Mouse (Mus musculus): ENCODE measurements around the gene Egflam. TPM values are rescaled to one million over a fixed set of nuclear protein-coding genes. Genes with fewer than 3 reads are reported as not detected.

The Egflam gene
- polyA plus RNA-seq, 1 experiment from 2014 or later, result 18.0 TPM

DNA sequence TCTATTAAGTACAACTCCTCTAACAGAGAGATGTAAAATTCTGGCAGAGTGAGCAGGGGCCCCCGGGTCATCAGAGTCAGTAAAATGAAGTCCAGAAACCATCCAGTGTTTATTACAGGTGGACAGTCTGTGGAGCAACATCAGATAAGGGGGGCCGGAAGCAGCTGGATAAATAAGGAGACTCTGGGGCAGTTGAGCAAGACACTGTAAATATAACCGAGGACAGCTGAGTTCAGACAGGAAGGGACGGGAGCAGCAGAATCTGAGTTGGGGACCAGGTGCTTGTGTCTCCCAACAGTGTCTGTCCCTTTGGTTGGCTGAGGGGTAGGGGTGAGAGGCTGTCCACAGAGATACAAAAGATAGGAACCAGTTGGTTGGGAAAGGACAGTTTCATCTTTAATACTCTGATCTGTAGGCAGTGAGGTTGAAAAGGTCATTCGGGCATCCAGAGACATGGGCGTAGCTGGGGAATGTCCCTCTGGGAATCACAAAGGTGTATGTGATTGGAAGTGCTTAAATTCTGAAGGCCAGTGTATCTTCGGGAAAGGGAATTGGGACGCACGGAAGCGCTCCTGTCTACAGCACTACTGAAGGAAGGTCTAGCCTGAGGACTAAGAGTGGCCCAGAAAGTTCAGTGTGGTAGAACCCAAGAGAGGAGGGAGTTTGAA lies 230.8 kb downstream of the Egflam start:
- H3K9ac ChIP-seq, result no peak overlapping the region
- peak; percentile 11; the same call in 1 of the 2 replicates for ATAC-seq (ENCODE audit: insufficient read depth)
- 70% methylated on average over 10 of the region's 10 CpGs for WGBS
- no peaks in the 10 kb centered on the region for H3K27me3 ChIP-seq (ENCODE audit: insufficient read depth, low read length)
- no peak overlapping the region for H3K4me2 ChIP-seq
- DNase-seq, result no peak
- peaks cover 42% of the 10 kb centered on the region for H3K36me3 ChIP-seq (ENCODE audit: insufficient read depth)
- no peak overlapping the region for H3K27ac ChIP-seq (ENCODE audit: low read depth)
- H3K9me3 ChIP-seq (ENCODE audit: low read depth, low read length), result no peaks in the 10 kb centered on the region
- no peak for TF ChIP-seq CTCF (IDR thresholded peaks at IDR 0.05; ENCODE audit: low read depth)
- H3K4me3 ChIP-seq (ENCODE audit: low read depth, low read length), result no peak overlapping the region
- H3K4me1 ChIP-seq (ENCODE audit: insufficient read depth), result no peaks in the 10 kb centered on the region

DNA sequence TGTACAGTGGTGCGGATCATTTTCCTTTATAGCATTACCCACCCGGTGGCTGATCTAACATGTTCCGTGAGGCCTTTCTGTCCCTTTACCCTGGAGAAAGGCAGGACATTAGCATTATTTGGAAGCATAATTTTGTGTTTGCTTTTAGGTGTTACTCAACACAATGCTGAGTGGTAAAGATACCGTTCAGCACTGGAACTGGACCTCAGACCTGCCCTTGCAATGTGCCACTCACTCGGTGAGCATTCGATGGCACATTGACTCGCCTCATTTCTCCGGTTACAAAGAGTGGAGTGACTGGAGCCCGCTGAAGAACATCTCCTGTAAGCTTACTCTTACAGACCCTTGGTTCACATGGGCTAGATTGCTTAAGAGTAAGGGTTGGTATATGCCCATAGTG lies 231.5 kb downstream of the Egflam start:
- TF ChIP-seq CTCF (IDR thresholded peaks at IDR 0.05; ENCODE audit: low read depth), result no peak
- no peak for DNase-seq
- no peaks in the 10 kb centered on the region for H3K9me3 ChIP-seq (ENCODE audit: low read depth, low read length)
- ATAC-seq (ENCODE audit: insufficient read depth), result no peak
- no peak overlapping the region for H3K9ac ChIP-seq
- 84% methylated on average over 9 of the region's 9 CpGs for WGBS
- no peaks in the 10 kb centered on the region for H3K27me3 ChIP-seq (ENCODE audit: insufficient read depth, low read length)
- no peak overlapping the region for H3K27ac ChIP-seq (ENCODE audit: low read depth)
- H3K4me2 ChIP-seq, result no peak overlapping the region
- no peak overlapping the region for H3K4me3 ChIP-seq (ENCODE audit: low read depth, low read length)
- H3K36me3 ChIP-seq (ENCODE audit: insufficient read depth), result peaks cover 46% of the 10 kb centered on the region
- H3K4me1 ChIP-seq (ENCODE audit: insufficient read depth), result no peaks in the 10 kb centered on the region

DNA sequence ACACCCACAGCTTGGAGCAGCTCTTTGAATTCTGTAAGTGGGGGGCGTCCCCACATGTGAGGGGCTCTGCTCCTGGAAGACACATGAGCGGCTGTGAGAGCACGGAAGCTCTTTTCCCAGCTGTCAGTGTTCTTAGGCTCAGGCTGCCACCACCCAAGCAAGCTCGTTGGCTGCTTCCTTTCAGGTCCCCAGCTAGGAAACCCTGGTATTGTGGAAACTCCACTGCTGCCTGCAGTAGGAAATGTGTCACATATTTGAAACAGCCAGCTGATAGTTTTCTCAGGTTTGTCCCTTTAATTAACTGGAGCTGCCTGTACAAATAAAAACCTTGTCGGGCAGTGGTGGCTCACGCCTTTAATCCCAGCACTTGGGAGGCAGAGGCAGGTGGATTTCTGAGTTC lies 234.3 kb downstream of the Egflam start:
- no peak for DNase-seq
- H3K36me3 ChIP-seq (ENCODE audit: insufficient read depth), result peaks cover 54% of the 10 kb centered on the region
- H3K27me3 ChIP-seq (ENCODE audit: insufficient read depth, low read length), result no peaks in the 10 kb centered on the region
- H3K4me1 ChIP-seq (ENCODE audit: insufficient read depth), result no peaks in the 10 kb centered on the region
- no peaks in the 10 kb centered on the region for H3K9me3 ChIP-seq (ENCODE audit: low read depth, low read length)
- H3K4me2 ChIP-seq, result no peak overlapping the region
- WGBS, result 72% methylated on average over 6 of the region's 6 CpGs
- H3K27ac ChIP-seq (ENCODE audit: low read depth), result no peak overlapping the region
- no peak for TF ChIP-seq CTCF (IDR thresholded peaks at IDR 0.05; ENCODE audit: low read depth)
- no peak for ATAC-seq (ENCODE audit: insufficient read depth)
- no peak overlapping the region for H3K9ac ChIP-seq
- H3K4me3 ChIP-seq (ENCODE audit: low read depth, low read length), result no peak overlapping the region

DNA sequence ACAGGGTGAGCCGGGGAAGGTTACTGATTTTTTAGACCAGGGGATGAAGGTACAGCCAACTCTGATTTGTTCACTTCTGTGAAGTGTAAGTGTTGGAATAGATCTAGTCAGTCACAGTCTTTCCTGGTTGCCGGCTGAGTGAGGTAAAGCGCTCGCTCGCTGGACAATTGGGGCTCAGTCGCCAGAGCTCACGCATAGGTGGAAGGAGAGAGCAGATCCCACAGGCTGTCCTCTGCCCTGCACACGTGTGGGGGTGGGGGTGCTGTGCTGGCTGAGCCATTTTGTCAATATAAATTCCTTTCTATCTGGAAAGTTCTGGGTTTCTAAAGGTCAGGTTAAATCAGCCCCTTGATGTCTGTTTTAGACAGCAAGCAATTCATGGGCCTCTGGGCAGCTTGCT lies 237.9 kb downstream of the Egflam start:
- no peaks in the 10 kb centered on the region for H3K4me1 ChIP-seq (ENCODE audit: insufficient read depth)
- H3K4me2 ChIP-seq, result no peak overlapping the region
- WGBS, result 82% methylated on average over 8 of the region's 8 CpGs
- ATAC-seq (ENCODE audit: insufficient read depth) (no peak), DNase-seq (no peak)
- no peak overlapping the region for H3K27ac ChIP-seq (ENCODE audit: low read depth)
- no peaks in the 10 kb centered on the region for H3K27me3 ChIP-seq (ENCODE audit: insufficient read depth, low read length)
- H3K36me3 ChIP-seq (ENCODE audit: insufficient read depth), result peaks cover 52% of the 10 kb centered on the region; the same call in 1 of the 2 replicates
- H3K9me3 ChIP-seq (ENCODE audit: low read depth, low read length), result no peaks in the 10 kb centered on the region
- no peak for TF ChIP-seq CTCF (IDR thresholded peaks at IDR 0.05; ENCODE audit: low read depth)
- no peak overlapping the region for H3K4me3 ChIP-seq (ENCODE audit: low read depth, low read length)
- no peak overlapping the region for H3K9ac ChIP-seq

DNA sequence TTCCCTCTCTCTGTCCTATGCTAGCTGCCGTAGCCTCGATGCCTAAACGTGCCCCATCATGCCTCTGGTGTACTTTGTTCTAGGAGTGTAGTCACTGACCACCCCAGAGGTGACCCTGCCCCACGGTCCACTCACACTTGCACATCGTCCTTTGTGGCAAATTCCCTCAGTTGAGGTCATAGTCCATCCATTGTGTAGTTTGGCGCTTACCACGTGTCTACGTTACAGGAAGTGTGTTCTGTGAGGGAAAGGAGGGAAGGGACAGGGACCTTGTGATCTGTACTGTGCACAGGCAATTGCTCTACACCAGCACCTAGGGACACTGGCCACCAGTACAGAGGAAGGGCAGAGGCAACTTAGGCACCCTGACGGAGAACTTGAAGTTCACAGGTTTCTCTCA lies 238.3 kb downstream of the Egflam start:
- H3K9ac ChIP-seq, result no peak overlapping the region
- WGBS, result 85% methylated on average over 9 of the region's 9 CpGs
- H3K27me3 ChIP-seq (ENCODE audit: insufficient read depth, low read length), result no peaks in the 10 kb centered on the region
- peaks cover 2% of the 10 kb centered on the region for H3K4me1 ChIP-seq (ENCODE audit: insufficient read depth)
- TF ChIP-seq CTCF (IDR thresholded peaks at IDR 0.05; ENCODE audit: low read depth), result no peak
- DNase-seq (no peak), ATAC-seq (ENCODE audit: insufficient read depth) (no peak)
- no peak overlapping the region for H3K4me2 ChIP-seq
- H3K9me3 ChIP-seq (ENCODE audit: low read depth, low read length), result no peaks in the 10 kb centered on the region
- peaks cover 49% of the 10 kb centered on the region; the same call in 1 of the 2 replicates for H3K36me3 ChIP-seq (ENCODE audit: insufficient read depth)
- no peak overlapping the region for H3K27ac ChIP-seq (ENCODE audit: low read depth)
- no peak overlapping the region for H3K4me3 ChIP-seq (ENCODE audit: low read depth, low read length)

DNA sequence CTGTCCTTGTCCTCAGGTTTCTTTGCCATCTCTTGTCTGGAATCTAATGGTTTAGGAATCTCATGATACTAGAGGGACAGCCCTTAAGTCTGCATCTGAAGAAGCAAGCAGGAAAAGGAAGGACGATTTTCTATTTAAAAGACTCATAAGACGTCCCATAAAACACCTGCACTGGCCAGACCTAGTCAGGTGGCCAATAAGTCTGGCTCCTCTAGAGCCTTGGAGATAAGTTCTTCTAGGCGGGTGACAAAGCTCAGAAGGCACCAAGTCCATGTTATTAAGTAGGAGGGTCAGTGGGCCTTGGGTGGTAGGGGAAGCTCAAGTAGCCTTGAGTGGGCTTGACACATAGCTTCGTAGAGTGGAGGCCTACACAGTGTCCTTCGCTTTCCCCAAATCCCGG lies 240.5 kb downstream of the Egflam start:
- Histone ChIP-seq H3K9ac (no peak overlapping the region), H3K4me3 (ENCODE audit: low read depth, low read length) (no peak overlapping the region), H3K4me2 (no peak overlapping the region), H3K27ac (ENCODE audit: low read depth) (no peak overlapping the region), H3K4me1 (ENCODE audit: insufficient read depth) (peaks cover 13% of the 10 kb centered on the region), H3K9me3 (ENCODE audit: low read depth, low read length) (no peaks in the 10 kb centered on the region), H3K27me3 (ENCODE audit: insufficient read depth, low read length) (no peaks in the 10 kb centered on the region), H3K36me3 (ENCODE audit: insufficient read depth) (peaks cover 33% of the 10 kb centered on the region; the same call in 1 of the 2 replicates)
- no peak for ATAC-seq (ENCODE audit: insufficient read depth)
- TF ChIP-seq CTCF (IDR thresholded peaks at IDR 0.05; ENCODE audit: low read depth), result no peak
- 79% methylated on average over 6 of the region's 6 CpGs for WGBS
- DNase-seq, result no peak

All from lung, embryonic 14.5 days (tissue).